Mouse (Mus musculus): ENCODE results near the gene Rras2. TPM values are rescaled to one million over a fixed set of nuclear protein-coding genes. Genes with fewer than 3 reads are reported as not detected.

Rras2 gene
- polyA plus RNA-seq, 1 experiment, result not detected

- no peak for TF ChIP-seq GATA1 (IDR thresholded peaks at IDR 0.05; ENCODE audit: low read length)
These were observed 88.0 kb downstream of the Rras2 start for GRCm38 (mm10) chr7:114029596-114029995.

GRCm38 (mm10) chr7:114028828-114029227 is 88.8 kb downstream of the Rras2 start:
- no peak for TF ChIP-seq GATA1 (IDR thresholded peaks at IDR 0.05; ENCODE audit: low read length)

- no peak for TF ChIP-seq GATA1 (IDR thresholded peaks at IDR 0.05; ENCODE audit: low read length)
These were observed 90.2 kb downstream of the Rras2 start for GRCm38 (mm10) chr7:114027406-114027805.

GRCm38 (mm10) chr7:114026923-114027322 is 90.7 kb downstream of the Rras2 start:
- TF ChIP-seq GATA1 (IDR thresholded peaks at IDR 0.05; ENCODE audit: low read length), result no peak

- no peak for TF ChIP-seq GATA1 (IDR thresholded peaks at IDR 0.05; ENCODE audit: low read length)
These were observed 96.9 kb downstream of the Rras2 start for GRCm38 (mm10) chr7:114020704-114021093.

- no peak for TF ChIP-seq GATA1 (IDR thresholded peaks at IDR 0.05; ENCODE audit: low read length)
These were observed 97.4 kb downstream of the Rras2 start for GRCm38 (mm10) chr7:114020057-114020703.

GRCm38 (mm10) chr7:114018861-114019260 is 98.7 kb downstream of the Rras2 start:
- no peak for TF ChIP-seq GATA1 (IDR thresholded peaks at IDR 0.05; ENCODE audit: low read length)

- TF ChIP-seq GATA1 (IDR thresholded peaks at IDR 0.05; ENCODE audit: low read length), result no peak
These were observed 101.3 kb downstream of the Rras2 start for GRCm38 (mm10) chr7:114016001-114016949.

- TF ChIP-seq GATA1 (IDR thresholded peaks at IDR 0.05; ENCODE audit: low read length), result no peak
These were observed 105.7 kb downstream of the Rras2 start for GRCm38 (mm10) chr7:114011726-114012443.

- no peak for TF ChIP-seq GATA1 (IDR thresholded peaks at IDR 0.05; ENCODE audit: low read length)
These were observed 110.0 kb downstream of the Rras2 start for GRCm38 (mm10) chr7:114007565-114007964.

GRCm38 (mm10) chr7:114006456-114006855 is 111.1 kb downstream of the Rras2 start:
- no peak for TF ChIP-seq GATA1 (IDR thresholded peaks at IDR 0.05; ENCODE audit: low read length)

GRCm38 (mm10) chr7:114005499-114005898 is 112.1 kb downstream of the Rras2 start:
- no peak for TF ChIP-seq GATA1 (IDR thresholded peaks at IDR 0.05; ENCODE audit: low read length)

- TF ChIP-seq GATA1 (IDR thresholded peaks at IDR 0.05; ENCODE audit: low read length), result no peak
These were observed 113.4 kb downstream of the Rras2 start for GRCm38 (mm10) chr7:114004171-114004570.

- TF ChIP-seq GATA1 (IDR thresholded peaks at IDR 0.05; ENCODE audit: low read length), result no peak
These were observed 119.8 kb downstream of the Rras2 start for GRCm38 (mm10) chr7:113997675-113998354.

Other genes with a start within 250 kb of the Rras2 start
- gene Copb1, start 136.9 kb upstream of the Rras2 start, polyA plus RNA-seq (2012), result 13.3 and 28.2 TPM in 2 replicates
- 4.3 and 7.6 TPM in 2 replicates for gene Psma1, start 158.3 kb upstream of the Rras2 start, polyA plus RNA-seq (2012)

All from G1E-ER4 (cell line).